Mouse (Mus musculus) lung, postnatal 0 days (tissue): ENCODE data around the gene Gm20388.

Experiments
- CTCF ChIP-seq: IDR thresholded peaks from 2 replicates; pipeline ENCODE4 v1.5.1; 2016; ENCODE audit warnings: antibody characterized with exemption, mild to moderate bottlenecking
- EP300 ChIP-seq: IDR thresholded peaks from 2 replicates; pipeline ENCODE4 v1.6.1; 2016; ENCODE audit warnings: antibody characterized with exemption, mild to moderate bottlenecking, control low read depth

- TF ChIP-seq CTCF, result no peak
- no peak for TF ChIP-seq EP300
These were observed 3441.5 kb downstream of the Gm20388 start for GRCm38 (mm10) chr8:123352118-123352517.
